Mouse (Mus musculus) induced T-regulatory cell, adult 2 months (primary cell): ENCODE measurements around the gene Slc27a2.
"Not testable (repeated sequence)": the region's sequence is repeated elsewhere in the genome, so short reads cannot be mapped to it uniquely, and the experiment has no call there.

Source experiments
- DNase-seq: peaks from one replicate; pipeline ENCODE4 v3.0.0-alpha.2; 2012; ENCODE audit warnings: low read depth

Gene Slc27a2

GRCm38 (mm10) chr2:126606061-126606687 is 54.0 kb downstream of the Slc27a2 start:
- DNase-seq = peak; percentile 94

- no peak for DNase-seq
Observed at GRCm38 (mm10) chr2:126606688-126607062, 54.5 kb downstream of the Slc27a2 start.

GRCm38 (mm10) chr2:126607553-126608203 is 55.5 kb downstream of the Slc27a2 start:
- DNase-seq = no peak

- not testable (repeated sequence) for DNase-seq
Observed at GRCm38 (mm10) chr2:126609600-126609999, 57.4 kb downstream of the Slc27a2 start.

GRCm38 (mm10) chr2:126615355-126615754 is 63.1 kb downstream of the Slc27a2 start:
- DNase-seq = no peak

GRCm38 (mm10) chr2:126618470-126619179 is 66.4 kb downstream of the Slc27a2 start:
- no peak for DNase-seq

GRCm38 (mm10) chr2:126619249-126619704 is 67.1 kb downstream of the Slc27a2 start, which contains the start of gene Hdc:
TSS of gene Hdc (minus strand) at chr2:126619299.
- DNase-seq = no peak

- no peak for DNase-seq
Observed at GRCm38 (mm10) chr2:126622455-126622854, 70.2 kb downstream of the Slc27a2 start.

GRCm38 (mm10) chr2:126623138-126623537 is 70.9 kb downstream of the Slc27a2 start:
- no peak for DNase-seq

- no peak for DNase-seq
Observed at GRCm38 (mm10) chr2:126628455-126628995, 76.3 kb downstream of the Slc27a2 start.

- no peak for DNase-seq
Observed at GRCm38 (mm10) chr2:126633165-126633564, 81.0 kb downstream of the Slc27a2 start.

- DNase-seq = peak; percentile 89
Observed at GRCm38 (mm10) chr2:126635939-126636823, 84.0 kb downstream of the Slc27a2 start.
